Mouse (Mus musculus) induced T-regulatory cell, adult 2 months (primary cell): ENCODE measurements at regions not wholly inside any gene's neighbourhood (a gene's known extent, or its start where the extent isn't known, plus 50 kb on each side); places are given as distances from the start of the nearest gene placed in this dataset.

Experiments
- DNase-seq: peaks from one replicate; pipeline ENCODE4 v3.0.0-alpha.2; 2012; ENCODE audit warnings: low read depth

DNA sequence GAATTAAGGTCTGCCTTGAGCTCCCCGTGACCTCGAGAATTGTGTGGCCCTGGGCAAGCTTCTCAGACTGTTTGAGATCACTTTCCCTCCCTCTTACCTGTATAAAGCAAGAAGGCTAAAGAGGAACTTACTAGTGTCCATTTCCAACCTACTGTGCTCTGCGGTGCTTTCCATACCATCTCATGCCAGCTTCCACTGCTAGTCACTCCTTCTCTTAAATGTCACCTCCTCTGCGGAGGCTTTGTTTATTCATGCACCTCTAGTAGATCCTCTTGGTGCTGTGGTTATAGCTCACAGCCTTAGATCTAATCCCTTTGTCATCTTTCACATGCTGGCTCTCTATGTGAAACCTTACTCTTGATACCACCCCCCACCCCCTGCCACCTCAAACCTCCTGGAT lies 2310.3 kb upstream of the Lrrc6 start:
- DNase-seq, result no peak

DNA sequence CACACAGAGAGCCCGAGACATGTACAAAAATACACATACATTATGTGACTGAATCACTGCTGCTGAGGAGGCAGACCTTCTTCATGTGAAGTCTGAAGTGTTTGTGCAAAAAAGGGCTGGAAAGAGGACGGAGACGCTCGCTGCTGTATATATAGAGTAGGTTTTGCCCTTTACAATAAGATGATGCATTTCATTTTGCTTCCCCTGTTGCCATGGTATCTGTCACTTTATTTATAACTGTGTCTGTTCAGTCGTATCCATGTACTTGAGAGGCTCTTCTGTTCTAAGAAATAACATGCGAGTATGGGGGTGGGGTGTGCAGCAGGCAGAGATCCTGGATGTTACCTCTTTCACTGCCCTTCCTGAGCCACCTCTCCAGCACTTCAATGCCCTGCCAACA lies 2309.9 kb upstream of the Lrrc6 start:
- no peak for DNase-seq

DNA sequence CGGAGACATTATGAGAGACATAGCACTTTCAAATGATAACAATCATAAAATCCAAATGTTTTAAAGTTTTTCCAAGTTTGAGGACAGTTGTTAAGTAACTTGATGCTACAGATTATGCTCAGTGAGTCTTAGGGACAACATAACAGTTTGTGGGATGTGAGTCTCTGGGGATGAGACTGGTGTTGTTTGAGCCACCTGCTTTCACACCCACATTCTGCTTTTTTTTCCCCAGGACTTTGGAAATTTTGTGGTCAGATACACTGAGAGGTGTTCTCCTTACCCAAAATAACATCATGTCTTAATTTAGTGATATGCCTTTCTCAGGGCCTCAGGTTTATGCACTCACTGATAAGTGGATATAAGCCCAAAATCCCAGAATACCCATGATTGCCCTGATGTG lies 2307.5 kb upstream of the Lrrc6 start:
- DNase-seq, result no peak

DNA sequence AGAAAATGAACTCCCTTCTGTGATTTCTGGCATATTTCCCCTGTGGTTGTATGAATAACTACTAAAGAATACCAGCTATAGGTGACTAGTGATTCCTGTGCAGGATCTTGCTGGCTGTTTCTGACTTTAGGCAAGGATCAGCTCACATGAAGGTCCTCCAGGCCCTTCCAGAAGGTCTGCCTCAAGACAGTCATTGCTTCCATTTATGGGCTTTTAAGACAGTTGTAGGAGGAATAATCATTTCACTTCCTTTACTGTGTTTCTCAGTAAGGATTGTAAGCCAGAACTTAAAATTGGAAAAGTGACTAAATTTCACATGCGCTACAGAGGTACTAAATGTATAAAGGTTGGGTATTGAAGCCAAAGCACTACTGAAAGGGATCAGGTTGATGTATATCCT lies 2303.5 kb upstream of the Lrrc6 start:
- DNase-seq, result no peak

DNA sequence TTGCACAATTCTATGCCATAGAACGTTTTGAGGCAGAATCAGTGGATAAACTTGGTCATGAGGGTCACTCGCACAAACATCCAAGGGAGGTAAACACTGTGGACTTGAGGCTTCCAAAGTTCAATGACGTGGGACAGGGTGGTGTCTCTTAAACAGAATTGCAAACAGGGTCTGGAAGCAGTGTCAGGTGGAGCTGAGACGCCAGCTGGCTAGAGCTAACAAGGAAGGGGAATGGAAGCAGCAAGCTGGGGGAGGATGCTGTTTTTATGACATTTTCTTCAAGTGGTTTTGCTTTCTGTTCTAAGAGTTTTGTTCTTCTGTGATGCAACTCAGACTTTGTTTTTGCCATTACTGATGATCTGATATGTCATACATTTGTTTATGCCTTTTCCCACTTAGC lies 2301.1 kb upstream of the Lrrc6 start:
- no peak for DNase-seq

DNA sequence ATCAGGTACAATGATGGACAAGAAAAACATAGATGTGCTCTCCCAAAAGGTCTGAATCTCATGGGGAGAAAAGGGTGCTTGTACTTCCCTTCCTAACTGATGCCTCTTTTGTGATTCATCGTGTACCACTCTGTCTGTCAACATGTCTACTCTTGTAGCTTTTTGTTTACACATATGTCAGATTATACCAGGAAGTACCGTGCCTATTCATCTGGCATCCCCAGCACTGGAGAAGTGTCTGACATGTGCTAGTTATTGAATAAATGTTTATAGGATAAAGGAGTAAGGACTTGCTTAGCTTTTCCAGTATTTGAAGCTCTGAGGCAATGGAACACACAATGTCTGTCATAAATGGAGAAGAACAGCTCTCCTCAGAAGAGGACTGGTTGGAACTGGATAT lies 2296.7 kb upstream of the Lrrc6 start:
- no peak for DNase-seq

DNA sequence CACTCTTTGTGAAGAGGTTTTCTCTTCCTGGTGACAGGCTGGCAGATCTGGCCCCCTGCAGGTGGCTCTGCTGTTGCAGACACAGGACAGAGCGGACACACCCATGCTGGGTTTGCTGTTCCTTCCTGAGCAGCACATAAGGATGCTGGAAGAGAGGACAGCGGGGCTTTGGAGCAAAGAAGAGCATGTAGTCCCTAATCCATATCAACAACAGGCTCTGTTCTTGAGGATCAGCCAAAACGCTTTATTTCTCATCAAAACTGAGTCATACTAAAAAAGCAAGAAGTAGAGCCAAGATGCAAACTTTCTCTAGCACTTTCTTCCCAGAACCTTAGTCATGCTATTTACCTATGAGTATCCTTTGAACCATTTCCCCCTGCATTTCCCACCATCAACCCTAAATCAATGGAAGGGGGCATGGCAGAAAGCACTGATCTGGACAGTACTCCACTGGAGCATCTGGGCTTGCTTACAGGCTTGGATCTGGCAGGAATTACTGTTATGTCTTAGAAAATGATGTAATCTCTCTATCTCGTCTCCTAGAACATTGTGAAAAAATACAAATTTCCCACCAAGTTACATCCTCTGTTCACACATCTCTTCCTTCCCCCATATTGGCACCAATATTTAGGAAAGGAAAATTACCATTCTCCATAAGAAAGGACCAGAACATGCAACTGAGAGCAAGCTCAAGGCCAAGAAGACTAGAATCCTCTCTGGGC lies 2294.7 kb upstream of the Lrrc6 start:
- DNase-seq, result no peak

DNA sequence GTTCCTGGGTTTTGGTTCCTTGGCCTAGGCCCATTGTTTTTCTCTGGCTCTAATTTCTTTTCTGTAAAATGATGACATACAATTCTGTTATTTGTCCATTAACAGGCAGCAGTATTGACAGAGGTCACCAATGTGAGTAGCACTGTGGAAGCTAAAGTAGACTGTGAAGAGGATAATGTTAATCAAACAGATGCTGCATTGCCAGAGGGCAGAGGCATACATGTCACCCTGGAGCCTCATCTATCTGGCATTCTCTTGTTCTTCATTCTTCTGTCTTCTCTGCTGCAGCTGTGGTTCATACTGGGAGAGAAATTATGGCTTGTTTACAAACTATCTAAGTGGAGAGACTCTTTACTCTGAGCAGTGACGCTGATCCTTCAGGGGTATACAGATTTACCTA lies 2259.2 kb upstream of the Lrrc6 start:
- no peak for DNase-seq

DNA sequence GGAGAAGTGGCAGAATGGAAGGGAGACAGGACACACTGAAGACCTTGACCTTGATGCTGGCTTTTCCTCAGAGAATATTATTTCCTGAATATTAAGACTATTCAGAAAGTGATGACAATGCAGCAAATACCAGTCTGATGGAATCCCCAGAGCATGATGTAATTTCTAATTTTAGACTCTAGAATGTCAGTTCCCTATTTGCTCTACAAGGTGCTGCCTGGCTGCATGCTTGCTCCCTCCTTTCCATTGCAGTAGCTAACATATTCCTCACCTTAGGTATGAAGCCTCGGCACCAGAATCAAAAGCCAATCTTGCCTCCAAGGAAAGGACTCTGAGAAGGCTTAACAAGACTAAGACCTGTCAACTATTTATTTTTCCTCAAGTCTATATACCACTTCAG lies 2254.5 kb upstream of the Lrrc6 start:
- DNase-seq, result no peak

DNA sequence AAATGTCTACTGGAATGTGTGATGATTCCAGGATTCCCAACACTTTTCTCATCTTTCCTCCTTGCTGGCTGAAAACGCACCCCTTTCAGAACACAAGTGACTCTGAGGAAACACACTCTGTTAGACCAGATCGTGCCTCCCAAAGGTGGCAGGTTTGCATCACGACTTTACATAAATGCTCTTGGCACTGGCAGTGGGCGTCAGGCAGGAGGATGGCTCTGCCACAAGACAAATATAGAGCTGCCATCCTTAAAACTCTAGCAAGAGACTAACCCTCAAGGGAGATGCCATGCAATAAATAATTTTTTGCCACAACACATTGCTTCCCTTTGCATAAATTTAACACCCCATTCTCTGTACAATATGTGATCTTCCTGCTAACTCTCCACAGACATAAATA lies 2254.1 kb upstream of the Lrrc6 start:
- DNase-seq, result no peak

DNA sequence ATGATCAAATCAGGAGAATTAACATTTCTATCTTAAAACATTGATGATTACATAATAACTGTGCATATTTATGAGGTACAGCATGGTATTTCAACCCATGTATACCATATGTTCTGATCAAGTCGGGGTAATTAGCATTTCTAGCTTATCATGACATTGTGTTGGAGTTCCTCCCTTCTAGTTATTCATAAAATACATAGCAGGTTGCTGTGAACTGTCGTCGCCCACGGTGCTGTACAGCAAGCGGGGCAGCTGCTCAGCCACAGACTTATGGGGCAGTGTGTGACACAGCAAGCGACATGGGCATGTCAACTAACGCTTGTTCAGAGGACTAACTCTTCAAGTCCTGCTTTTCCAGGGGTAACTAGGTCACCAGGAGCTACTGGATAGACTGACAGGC lies 2238.6 kb upstream of the Lrrc6 start:
- DNase-seq, result no peak

DNA sequence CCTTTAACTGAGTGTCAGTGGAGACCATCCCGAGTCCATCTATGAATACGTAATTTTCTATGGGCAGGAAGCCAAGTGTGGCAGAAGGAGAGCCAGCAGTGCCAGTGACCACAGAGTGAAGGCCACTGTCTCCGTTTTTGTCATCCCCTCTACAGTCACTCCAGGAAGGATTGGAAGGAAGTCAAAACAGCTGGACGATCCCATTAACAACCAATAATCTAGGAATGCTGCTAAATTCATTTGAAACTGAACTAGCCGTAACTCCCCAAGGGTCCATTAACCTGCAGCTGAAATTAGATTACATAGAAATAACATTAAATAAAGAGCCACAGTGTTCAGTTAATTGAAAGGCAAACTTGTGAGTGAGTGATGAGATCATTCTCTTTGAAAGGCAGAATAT lies 2220.5 kb upstream of the Lrrc6 start:
- DNase-seq, result no peak

DNA sequence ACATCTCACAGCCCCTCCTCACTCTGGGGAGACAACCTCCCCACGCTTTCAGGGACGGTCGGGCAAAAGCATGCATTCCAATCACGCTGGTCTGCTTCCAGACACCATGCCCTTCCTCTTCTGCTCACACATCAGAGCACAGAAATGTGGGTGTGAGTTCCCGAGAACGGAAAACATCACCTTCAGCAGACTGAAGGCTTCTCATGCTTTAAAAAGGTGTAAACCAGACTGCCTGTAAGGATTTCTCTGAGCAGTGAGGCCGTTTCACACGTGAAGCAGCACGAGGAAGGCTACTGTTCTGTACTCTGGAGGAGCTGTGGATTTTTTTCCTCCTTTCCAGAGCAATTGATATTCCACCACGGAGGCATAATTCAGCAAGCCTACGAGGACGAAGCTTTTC lies 2218.8 kb upstream of the Lrrc6 start:
- DNase-seq, result no peak

DNA sequence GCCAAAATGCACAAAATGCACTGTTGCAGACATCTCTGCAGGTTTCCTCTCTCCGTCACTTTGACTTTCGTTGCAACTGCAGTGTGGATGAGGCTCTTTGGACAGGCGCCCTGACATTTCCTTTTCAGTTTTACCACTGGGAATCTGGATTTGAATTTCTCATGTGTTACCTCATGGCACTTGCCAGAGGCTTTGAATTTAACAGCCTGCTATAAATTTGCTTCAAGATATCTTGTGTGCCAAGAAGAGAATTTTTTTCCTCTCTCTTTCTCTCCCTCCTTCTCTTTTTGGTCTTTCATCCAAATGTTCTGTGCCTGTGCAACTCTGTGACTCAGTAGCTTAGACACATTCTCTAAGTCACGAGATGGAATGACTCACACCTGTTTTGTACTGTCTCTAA lies 2213.6 kb upstream of the Lrrc6 start:
- DNase-seq, result no peak

DNA sequence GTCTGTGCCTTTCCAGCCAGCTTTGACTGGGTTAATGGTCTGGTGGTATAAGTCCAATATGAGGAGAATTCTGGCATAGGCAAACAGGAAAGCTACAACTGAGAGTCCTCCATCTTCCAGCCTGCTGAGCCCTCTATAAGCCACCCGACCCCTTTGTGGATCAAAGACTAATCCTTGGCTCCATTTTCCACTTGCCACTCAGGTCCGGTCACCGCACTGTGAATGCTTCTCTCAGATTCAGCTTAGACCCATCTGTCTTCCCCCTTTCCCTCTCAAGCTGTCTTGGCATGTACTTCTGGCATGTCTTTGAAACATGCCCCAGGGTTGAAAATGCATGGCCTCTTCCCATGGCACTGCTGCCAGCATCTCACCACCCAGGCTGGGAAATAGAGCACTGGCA lies 2206.6 kb upstream of the Lrrc6 start:
- DNase-seq, result no peak

DNA sequence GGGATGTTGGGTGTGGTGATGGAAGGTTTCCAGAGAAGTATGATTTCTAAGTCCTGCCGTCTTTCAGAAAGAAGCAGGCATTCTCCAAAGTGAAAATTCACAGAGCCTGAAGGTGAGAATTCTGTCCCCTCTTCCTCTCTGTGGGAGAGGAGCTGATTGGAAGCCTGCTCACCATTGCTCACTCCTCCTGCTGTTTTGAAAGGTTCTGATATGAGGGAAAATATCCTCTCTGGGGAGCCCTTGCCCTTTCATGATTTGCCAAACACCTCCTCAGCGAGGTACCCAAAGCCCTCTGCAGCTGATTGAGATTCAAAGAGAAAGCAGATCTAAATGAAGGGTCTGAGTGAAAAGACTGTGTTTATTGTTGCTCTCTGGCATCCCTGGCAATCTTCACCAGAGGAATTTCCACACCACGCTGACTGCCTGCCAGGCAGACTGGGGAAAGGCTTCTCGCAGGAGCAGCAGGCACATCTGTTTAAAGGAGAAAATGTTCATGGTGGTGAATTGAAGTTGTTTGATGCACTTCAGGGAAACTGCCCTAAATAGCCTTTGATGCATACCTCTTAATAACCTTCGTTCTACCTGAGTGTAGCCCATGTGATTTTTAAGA lies 2194.4 kb upstream of the Lrrc6 start:
- no peak for DNase-seq

DNA sequence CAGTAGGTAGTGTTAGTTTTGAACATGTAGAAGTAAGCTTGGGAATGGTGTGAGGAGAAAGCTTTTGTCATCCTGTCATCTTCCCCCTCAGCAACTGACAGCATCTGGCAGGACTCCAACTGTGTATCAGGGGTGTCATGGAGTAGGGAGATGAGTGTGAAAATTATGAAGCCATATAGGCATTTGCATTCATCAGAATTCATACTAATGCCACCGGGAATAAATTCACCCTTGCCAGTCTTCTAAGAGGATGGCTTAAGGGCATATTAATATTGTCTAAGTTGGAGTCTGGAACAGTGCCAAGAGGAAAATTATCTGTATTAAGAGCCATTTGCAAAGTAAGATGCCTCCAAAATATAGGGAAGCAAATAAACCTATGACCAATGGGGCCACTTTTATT lies 2166.8 kb upstream of the Lrrc6 start:
- no peak for DNase-seq

DNA sequence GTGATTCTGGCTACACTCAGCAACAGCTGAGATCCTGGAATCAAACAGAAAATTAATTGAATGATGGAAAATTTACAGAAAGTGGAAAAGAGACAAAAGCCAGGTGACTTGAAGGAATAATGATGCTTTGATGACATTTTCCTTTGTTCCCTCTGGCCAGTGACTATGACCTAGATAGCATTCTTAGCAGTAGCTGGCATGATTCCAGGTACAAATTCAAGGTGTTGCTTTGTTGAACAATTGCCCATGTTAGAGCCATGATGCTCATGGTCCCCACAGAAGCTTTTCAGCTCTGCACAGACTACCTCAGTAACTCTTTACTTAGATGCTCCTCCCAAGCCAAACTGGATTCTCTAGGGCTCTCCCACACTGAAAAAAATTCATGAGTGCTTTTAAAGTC lies 2164.6 kb upstream of the Lrrc6 start:
- DNase-seq, result no peak

DNA sequence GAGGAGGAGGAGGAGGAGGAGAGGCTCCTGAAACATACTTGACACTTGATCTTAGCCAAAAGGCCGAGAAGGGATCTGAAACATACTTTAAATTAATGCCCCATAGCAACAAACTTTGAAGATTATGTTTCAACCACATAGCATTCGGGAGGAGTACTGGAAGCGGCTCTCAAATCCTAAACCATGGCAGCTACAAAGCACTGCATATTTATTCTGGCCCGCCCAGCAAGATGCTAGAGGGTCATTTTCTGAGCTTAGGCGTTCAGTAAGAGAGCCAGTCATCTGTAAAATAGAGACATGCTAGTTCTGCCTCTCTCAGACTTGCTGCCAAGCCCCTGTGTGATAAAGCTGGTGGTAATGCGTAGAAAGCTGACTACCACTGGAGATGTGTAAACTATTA lies 2156.0 kb upstream of the Lrrc6 start:
- DNase-seq, result no peak

DNA sequence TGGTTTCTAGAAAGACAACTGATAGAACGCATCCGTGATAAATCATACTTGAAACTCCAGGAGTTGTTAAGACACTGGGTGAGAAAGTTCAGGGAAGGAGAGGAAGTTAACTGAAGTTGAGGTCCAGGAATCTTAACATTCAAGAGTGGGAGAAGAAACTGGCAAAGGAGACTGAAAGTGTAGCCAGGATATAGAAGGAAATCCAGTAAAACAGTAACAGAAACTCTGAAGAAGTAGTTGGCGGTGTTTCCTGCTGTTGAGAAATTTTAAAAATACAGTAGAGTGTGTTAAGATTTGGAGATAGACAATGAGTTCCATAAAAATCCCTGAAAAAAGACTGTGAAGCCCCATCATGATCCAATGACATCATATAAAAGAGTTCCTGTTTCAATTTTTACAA lies 2154.3 kb upstream of the Lrrc6 start:
- DNase-seq, result no peak

DNA sequence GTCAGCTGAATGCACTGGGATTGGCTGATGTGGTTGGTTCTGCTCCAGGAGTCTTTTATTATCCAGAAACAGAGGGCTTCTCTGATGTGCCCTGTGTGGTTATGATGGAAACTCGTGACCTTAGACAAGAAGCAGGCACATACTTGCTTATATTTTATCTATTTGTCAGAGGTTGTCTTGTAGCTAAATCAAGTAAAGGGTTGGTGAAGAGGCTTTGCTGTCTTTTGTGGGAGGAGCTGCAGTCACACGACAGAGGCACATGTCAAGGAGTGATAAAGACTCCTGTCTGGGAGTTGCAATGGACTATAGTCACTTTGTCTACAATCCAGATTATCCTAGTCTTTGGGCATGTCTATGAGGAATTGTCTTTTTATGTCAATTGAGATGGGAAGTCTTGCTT lies 2149.9 kb upstream of the Lrrc6 start:
- no peak for DNase-seq

DNA sequence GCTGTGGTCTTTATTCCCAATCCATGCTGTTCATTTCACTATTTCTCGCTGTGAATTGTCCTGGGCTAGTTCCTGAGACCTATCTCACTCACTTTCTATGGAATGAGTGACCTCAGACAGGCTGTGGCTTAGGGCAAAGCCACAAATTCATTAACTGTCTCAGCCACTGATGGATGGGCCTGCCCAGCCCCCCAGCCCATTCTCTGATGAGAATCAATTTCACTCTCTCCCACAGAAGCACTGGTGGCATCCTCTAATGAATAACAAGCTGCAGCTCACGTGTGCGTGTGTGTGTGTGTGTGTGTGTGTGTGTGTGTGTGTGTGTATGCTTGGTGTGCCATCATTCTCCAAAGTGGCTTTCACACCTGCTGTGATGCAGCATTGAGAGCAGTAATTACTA lies 2149.3 kb upstream of the Lrrc6 start:
- DNase-seq, result no peak

DNA sequence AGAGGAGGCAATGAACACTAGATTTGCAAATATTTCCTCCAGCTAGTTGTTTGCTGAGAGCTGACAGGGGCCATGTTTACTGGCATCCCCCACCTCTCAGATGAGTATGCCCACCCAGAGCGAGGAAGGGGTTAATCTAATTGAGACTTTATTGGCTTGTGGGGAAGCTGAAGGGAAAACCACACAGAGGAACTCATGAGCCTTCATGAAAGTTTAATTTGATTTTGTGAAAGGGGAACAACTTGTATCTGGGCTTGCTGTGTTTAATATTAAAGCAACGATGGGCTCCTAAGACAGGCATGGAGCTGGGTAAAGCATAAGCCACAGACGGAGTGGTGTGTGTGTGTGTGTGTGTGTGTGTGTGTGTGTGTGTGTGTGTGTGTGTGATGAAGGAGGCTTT lies 2146.2 kb upstream of the Lrrc6 start:
- DNase-seq, result no peak

DNA sequence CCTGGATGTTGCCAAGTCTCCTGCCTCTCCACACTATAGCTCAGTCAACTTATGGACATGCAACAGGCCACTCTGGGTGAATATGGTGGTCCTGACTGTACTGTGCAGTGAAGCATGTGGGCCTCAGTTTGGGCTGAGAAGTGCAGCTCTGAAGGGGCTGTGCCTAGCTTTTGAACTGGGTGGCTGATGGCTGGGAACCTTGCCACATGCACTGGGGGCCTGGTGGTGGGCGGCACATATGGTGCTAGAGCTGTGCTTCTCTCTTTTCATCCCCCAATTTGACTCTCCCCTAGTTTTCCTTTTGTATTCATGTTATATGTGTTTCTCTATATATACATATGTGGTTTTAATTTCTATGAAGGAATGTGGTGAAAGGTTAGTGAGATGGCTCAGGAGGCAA lies 2144.2 kb upstream of the Lrrc6 start:
- DNase-seq, result no peak
